Mouse (Mus musculus) mesoderm, embryonic 11.5 days (tissue): ENCODE results near the gene Uba52.

Experiments used
- DNase-seq: peaks from one replicate; pipeline ENCODE4 v3.0.0-alpha.2; 2012; ENCODE audit warnings: low read depth, low spot score

The Uba52 gene

DNA sequence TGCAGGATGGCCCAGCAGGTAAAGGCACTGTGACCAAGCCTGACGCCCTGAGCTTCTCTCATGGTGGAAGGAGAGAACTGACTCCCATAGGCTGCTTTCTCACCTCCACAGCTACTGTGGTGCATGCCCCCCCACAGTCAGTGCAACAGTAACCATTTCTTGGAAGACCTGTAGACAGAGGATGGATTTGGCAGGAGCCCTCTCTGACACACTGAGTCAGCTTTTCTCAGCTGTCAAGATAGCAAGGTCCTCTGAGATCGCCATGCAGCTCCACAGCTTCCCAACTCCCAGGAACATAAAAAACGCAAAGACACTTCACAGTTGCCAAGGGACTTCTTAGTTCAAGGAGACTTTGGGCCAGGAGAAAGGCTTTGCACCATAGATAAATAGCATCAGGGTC lies 52.1 kb downstream of the Uba52 start:
- DNase-seq, result no peak
